Mouse (Mus musculus) heart, postnatal 0 days (tissue): Measurements from ENCODE around the gene Atrip.

Experiments used
- CTCF ChIP-seq: IDR thresholded peaks from 2 replicates; pipeline ENCODE4 v1.5.1; 2016; ENCODE audit warnings: antibody characterized with exemption, control low read depth, low read depth
- EP300 ChIP-seq: IDR thresholded peaks from 2 replicates; pipeline ENCODE4 v1.6.1; 2016; ENCODE audit warnings: antibody characterized with exemption, low read depth

DNA sequence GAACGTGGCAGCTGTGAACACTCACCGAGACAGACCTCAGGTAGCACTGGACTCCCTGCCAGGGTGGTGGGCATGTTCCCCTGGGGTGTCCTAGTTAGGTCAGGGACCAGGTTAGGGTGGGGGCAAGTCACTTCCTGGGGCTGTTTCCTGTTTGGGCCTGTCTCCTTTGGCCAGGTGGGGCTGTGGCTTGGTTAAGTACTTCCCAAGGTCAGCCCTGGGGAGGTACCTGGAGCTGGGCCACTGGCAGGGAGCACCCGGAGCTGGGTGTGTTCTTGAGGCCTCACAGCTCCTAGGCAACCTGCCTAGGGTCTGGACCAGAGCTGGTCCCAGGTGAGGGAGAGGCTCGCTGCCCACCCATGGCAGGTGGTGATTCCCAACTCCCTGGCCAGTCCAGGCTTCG lies 45.0 kb downstream of the Atrip start:
- TF ChIP-seq CTCF (no peak), EP300 (no peak)
